Mouse (Mus musculus) stomach, postnatal 0 days (tissue): ENCODE data around the gene Nlrx1. TPM values are rescaled to one million over a fixed set of nuclear protein-coding genes. Genes with fewer than 3 reads are reported as not detected.

Experiments used
- ATAC-seq: fragments of 200-750 bp; cut with Nextera tagmentation; 2 replicates; pipeline ENCODE4 v1.8.0; 2017; ENCODE audit not compliant: low FRiP score, low TSS enrichment
- DNase-seq: peaks from one replicate; pipeline ENCODE4 v3.0.0-alpha.2; 2016; ENCODE audit warnings: low spot score
- H3K27ac ChIP-seq: fragments of 300-500 bp; sonication (generic); replicated peaks from 2 replicates; pipeline ENCODE4 v1.5.1; 2014; ENCODE audit warnings: mild to moderate bottlenecking, control low read depth
- H3K27me3 ChIP-seq: fragments of 300-500 bp; sonication (generic); 2 replicates; pipeline ENCODE4 v1.6.1; 2014; ENCODE audit warnings: low read length; ENCODE audit not compliant: control insufficient read depth, insufficient read depth
- H3K36me3 ChIP-seq: fragments of 300-500 bp; sonication (generic); 2 replicates; pipeline ENCODE4 v1.6.1; 2014; ENCODE audit warnings: low read length, mixed read lengths; ENCODE audit not compliant: control insufficient read depth, insufficient read depth
- H3K4me1 ChIP-seq: fragments of 300-500 bp; sonication (generic); replicated peaks from 2 replicates; pipeline ENCODE4 v1.6.1; 2014; ENCODE audit warnings: antibody characterized with exemption; ENCODE audit not compliant: control insufficient read depth, insufficient read depth
- H3K4me2 ChIP-seq: fragments of 300-500 bp; sonication (generic); replicated peaks from 2 replicates; pipeline ENCODE4 v1.6.1; 2014; ENCODE audit warnings: low read depth, mild to moderate bottlenecking, control low read depth, moderate library complexity
- H3K4me3 ChIP-seq: fragments of 300-500 bp; sonication (generic); 2 replicates; pipeline ENCODE4 v1.5.1; 2014; ENCODE audit warnings: low read depth, low read length, control low read depth
- H3K9ac ChIP-seq: fragments of 300-500 bp; sonication (generic); 2 replicates; pipeline ENCODE4 v1.6.1; 2014; ENCODE audit warnings: mild to moderate bottlenecking, low read length, control low read depth, mixed read lengths
- H3K9me3 ChIP-seq: fragments of 300-500 bp; sonication (generic); 2 replicates; pipeline ENCODE4 v1.6.1; 2016; ENCODE audit warnings: low read length; ENCODE audit not compliant: control insufficient read depth
- CTCF ChIP-seq: IDR thresholded peaks from 2 replicates; pipeline ENCODE4 v1.5.1; 2016; ENCODE audit warnings: antibody characterized with exemption, low read depth, mild to moderate bottlenecking, moderate library complexity
- EP300 ChIP-seq: optimal IDR thresholded peaks from 2 replicates; pipeline ENCODE3; 2016; ENCODE audit warnings: antibody characterized with exemption
- WGBS: fragments of 180-500 bp; shearing (Covaris S2); extraction: QIAGEN DNeasy Blood & Tissue Kit; methylation state at CpG from one replicate; pipeline ENCODE4 v1.1.7; 2014; 5-methylcytosine and 5-hydroxymethylcytosine counted together
- polyA plus RNA-seq: library from polyadenylated mRNA; unstranded; fragments of >200 nt; fragmentation: Nextera tagmentation; extraction: Ambion mirVana; gene quantifications from 2 replicates; pipeline ENCODE4 v1.2.1, GENCODE M21; 2015

The Nlrx1 gene
- polyA plus RNA-seq, 1 experiment from 2014 or later: 9.2 TPM

DNA sequence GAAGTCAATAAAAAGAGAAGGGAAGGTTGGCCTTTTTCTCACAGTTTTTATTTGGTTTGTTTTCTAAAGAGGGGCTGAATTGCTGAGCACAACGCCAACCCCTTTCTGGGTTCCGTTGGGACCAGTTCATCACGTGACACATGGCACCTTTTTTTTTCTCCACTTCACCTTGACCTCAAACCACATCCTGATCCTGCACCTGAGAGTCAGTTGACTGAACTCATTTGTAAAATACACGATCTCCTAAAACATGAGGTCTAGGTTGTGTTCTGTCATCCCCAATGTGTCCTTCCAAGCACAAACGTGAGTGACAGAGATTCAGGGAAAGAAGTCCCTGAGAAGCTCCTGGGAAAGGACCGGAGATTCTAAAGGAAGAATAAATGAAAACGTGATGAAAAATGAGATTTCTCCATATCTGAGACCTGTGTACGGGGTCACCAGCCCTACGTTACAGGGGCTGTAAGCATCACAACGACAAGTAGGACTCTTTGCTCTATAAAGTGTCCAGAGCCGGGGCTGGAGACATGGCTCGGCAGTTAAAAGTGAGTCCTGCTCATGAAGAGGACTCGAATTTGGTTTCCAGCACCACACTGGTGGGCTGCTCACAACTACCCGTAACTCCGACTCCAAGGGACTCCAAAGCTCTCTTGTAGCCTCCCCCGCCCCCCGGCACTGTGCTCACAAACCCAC lies 29.8 kb downstream of the Nlrx1 start:
- Histone ChIP-seq H3K4me3 (no peak overlapping the region), H3K36me3 (no peaks in the 10 kb centered on the region), H3K27me3 (no peaks in the 10 kb centered on the region), H3K9me3 (no peaks in the 10 kb centered on the region), H3K9ac (no peak overlapping the region), H3K4me2 (no peak overlapping the region), H3K27ac (no peak overlapping the region), H3K4me1 (no peaks in the 10 kb centered on the region)
- DNase-seq (no peak), ATAC-seq (no peak)
- WGBS: 80% methylated on average over 17 of the region's 17 CpGs
- TF ChIP-seq CTCF (no peak), EP300 (no peak)

DNA sequence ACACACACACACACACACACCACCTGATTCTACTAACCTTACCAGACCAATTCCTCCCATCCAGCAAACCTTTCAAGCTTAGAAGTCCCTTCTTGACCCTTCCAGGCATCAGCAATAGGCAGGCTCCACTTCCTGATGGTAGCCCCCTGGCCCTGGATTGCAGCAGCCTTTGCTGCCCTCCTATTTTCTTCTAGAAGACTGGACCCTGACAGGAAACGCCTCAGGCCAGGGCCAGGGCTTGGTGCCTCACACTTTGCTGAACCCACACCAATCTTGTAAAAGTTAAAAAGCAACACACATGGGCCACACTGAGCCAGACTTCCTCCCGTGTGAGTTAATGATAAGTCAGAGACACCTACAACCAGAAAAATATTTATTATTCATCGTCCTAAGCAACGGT lies 31.3 kb downstream of the Nlrx1 start:
- no peaks in the 10 kb centered on the region for H3K27me3 ChIP-seq
- H3K4me2 ChIP-seq: no peak overlapping the region
- H3K36me3 ChIP-seq: no peaks in the 10 kb centered on the region
- H3K9ac ChIP-seq: no peak overlapping the region
- H3K4me3 ChIP-seq: no peak overlapping the region
- H3K4me1 ChIP-seq: no peaks in the 10 kb centered on the region
- H3K9me3 ChIP-seq: no peaks in the 10 kb centered on the region
- 81% methylated on average over 4 of the region's 4 CpGs for WGBS
- DNase-seq: no peak
- TF ChIP-seq CTCF (no peak), EP300 (no peak)
- ATAC-seq: no peak
- H3K27ac ChIP-seq: no peak overlapping the region

DNA sequence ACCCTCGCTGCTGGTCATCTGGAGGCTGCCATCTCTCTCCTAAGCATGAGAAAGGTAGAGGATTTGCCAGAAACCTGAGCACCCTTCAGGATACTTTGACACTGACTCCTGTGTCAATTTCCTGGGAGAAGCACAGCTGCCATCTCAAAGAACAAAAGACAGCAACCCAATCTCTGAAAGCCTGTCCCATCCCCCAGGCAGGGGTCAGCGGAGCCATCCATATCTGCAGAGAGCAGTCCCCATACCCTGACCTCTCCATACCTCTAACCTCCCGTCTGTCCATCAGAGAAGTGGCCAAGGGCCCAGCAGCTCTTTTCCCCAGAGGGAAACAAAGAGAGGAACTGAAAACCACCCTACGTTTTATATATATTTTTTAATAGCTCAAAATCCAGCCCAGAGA lies 31.8 kb downstream of the Nlrx1 start:
- Histone ChIP-seq H3K36me3 (no peaks in the 10 kb centered on the region), H3K4me3 (no peak overlapping the region), H3K27ac (no peak overlapping the region), H3K4me2 (no peak overlapping the region), H3K27me3 (no peaks in the 10 kb centered on the region), H3K9me3 (no peaks in the 10 kb centered on the region), H3K4me1 (peaks cover 3% of the 10 kb centered on the region; the same call in 1 of the 2 replicates), H3K9ac (no peak overlapping the region)
- TF ChIP-seq EP300 (no peak), CTCF (no peak)
- whole genome bisulfite sequencing: 61% methylated on average over 4 of the region's 4 CpGs
- DNase-seq (no peak), ATAC-seq (no peak)

DNA sequence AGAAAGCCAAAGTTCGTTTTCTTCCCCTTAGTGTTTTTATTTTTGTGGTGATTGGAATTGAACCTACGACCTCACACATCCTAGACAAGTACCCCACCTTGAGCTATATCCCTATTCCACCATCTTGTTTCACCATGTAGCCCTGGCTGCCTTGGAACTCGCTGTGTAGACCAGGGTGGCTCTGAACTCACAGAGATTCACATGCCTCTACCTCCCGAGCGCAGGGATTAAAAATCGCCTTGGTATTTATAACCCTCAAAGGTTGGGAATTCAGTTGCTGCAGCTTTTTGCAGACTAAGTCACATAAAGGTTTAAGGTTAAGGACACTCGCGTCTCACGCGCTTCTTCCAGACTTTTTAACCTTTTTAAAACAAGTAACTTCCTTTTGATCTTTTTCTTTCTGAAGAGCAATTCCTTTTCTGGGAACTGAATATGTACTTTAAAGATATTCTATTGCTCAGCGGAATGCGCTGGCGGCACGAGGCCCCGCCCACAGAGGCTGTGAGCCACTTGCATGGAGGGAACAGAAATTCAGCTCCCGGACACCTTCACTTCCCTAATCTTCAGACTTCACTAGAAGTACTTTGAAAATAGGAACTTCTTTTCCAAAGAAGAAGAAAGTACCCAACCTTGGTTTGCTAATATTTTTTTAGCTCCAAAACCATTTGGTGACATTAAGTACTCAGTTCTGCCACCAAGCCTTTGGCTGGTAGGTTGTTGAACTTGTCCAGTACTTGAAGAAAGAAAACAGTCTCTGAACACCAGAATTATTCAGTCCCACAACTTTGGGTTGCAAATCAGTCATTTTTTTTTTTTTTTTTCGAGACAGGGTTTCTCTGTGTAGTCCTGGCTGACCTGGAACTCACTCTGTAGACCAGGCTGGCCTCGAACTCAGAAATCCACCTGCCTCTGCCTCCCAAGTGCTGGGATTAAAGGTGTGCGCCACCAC lies 33.6 kb downstream of the Nlrx1 start:
- WGBS: 20% methylated on average over 19 of the region's 19 CpGs

DNA sequence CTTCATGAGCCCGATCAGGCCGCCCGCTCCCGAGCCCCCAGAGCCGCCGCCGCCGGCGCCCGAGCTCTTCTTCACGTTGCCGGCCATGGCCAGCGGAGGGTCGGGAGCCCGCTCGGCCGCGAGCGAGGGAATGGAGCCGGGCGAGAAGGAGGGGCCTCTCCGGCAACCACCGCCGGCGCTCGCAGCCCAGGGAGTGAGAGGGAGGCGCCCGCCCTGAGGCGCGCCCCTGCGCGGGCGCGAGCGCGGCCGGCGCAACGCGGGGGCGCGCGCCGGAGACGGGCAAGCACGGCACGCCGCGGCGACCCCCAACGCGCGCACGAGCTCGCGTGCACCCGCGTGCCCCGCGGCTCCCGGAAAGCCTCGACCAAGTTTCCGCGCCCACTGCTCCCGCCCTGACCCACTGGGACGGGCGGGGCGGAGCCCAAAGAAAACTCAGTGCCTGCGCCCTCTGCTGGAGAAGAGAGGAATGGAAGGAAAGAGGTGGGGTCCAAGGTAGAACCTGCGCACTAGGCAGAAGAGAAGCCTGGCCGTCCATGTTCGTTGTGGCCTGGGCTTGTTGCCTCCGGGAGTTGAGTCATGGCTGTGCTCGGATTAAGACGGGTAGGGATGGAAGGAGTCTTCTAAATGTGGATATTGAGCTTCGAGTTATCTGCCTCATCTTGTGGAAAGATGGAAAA lies 34.5 kb downstream of the Nlrx1 start, which contains the start of gene Cbl:
Cbl (minus strand) TSS at position 248 of the 677 bp plus-strand sequence.
- H3K9me3 ChIP-seq: no peaks in the 10 kb centered on the region
- ATAC-seq (peak; percentile 97), DNase-seq (peak; percentile 99)
- peaks cover 3% of the 10 kb centered on the region; the same call in 1 of the 2 replicates for H3K4me1 ChIP-seq
- H3K36me3 ChIP-seq: no peaks in the 10 kb centered on the region
- WGBS: under 1% methylated on average over 54 of the region's 76 CpGs
- no peaks in the 10 kb centered on the region for H3K27me3 ChIP-seq
- TF ChIP-seq EP300: no peak
- peak; percentile 99 for TF ChIP-seq CTCF
- peak within 1 kb of the TSS; percentile 65 for H3K4me2 ChIP-seq
- peak within 1 kb of the TSS; percentile 88 for H3K4me3 ChIP-seq
- H3K9ac ChIP-seq: peak within 1 kb of the TSS; percentile 87
- peak within 1 kb of the TSS; percentile 93 for H3K27ac ChIP-seq

More for the DNA sequence above, 33.6 kb downstream of the Nlrx1 start:
- peak; percentile 45 for ATAC-seq
- Histone ChIP-seq H3K4me1 (peaks cover 3% of the 10 kb centered on the region; the same call in 1 of the 2 replicates), H3K9me3 (no peaks in the 10 kb centered on the region), H3K36me3 (no peaks in the 10 kb centered on the region), H3K4me3 (peak overlapping the region; percentile 88), H3K27me3 (no peaks in the 10 kb centered on the region), H3K27ac (peak overlapping the region; percentile 66), H3K9ac (peak overlapping the region; percentile 50; the same call in 1 of the 2 replicates), H3K4me2 (peak overlapping the region; percentile 65)
- TF ChIP-seq EP300: no peak
- TF ChIP-seq CTCF: no peak
- DNase-seq: peak; percentile 67
